Mouse (Mus musculus): ENCODE measurements at regions not wholly inside any gene's neighbourhood (a gene's known extent, or its start where the extent isn't known, plus 50 kb on each side); places are given as distances from the start of the nearest gene placed in this dataset.
"Not testable (repeated sequence)": the region's sequence is repeated elsewhere in the genome, so short reads cannot be mapped to it uniquely, and the experiment has no call there.

- DNase-seq = no peak
Observed at GRCm38 (mm10) chr6:61042667-61043523, 118.1 kb downstream of the Mmrn1 start.

- no peak for DNase-seq
Observed at GRCm38 (mm10) chr6:61043524-61044450, 119.0 kb downstream of the Mmrn1 start.

- not testable (repeated sequence) for DNase-seq
Observed at GRCm38 (mm10) chr6:61047667-61048066, 122.9 kb downstream of the Mmrn1 start.

- DNase-seq = peak in 1 of 2 experiments; percentile 24
Observed at GRCm38 (mm10) chr6:61063129-61063528, 117.0 kb upstream of the Ccser1 start.

- no peak for DNase-seq
Observed at GRCm38 (mm10) chr6:61065769-61066168, 114.4 kb upstream of the Ccser1 start.

- DNase-seq = no peak
Observed at GRCm38 (mm10) chr6:61066501-61067282, 113.4 kb upstream of the Ccser1 start.

GRCm38 (mm10) chr6:61067355-61068116 lies 112.6 kb upstream of the Ccser1 start:
- DNase-seq = no peak

- no peak for DNase-seq
Observed at GRCm38 (mm10) chr6:61068117-61068489, 112.0 kb upstream of the Ccser1 start.

- no peak for DNase-seq
Observed at GRCm38 (mm10) chr6:61073267-61073666, 106.9 kb upstream of the Ccser1 start.

GRCm38 (mm10) chr6:61073794-61074193 lies 106.3 kb upstream of the Ccser1 start:
- no peak for DNase-seq

- no peak for DNase-seq
Observed at GRCm38 (mm10) chr6:61074700-61075099, 105.4 kb upstream of the Ccser1 start.

GRCm38 (mm10) chr6:61078559-61078958 lies 101.6 kb upstream of the Ccser1 start:
- no peak for DNase-seq

GRCm38 (mm10) chr6:61080661-61081060 lies 99.5 kb upstream of the Ccser1 start:
- no peak for DNase-seq

GRCm38 (mm10) chr6:61083346-61083745 lies 96.8 kb upstream of the Ccser1 start:
- no peak for DNase-seq

GRCm38 (mm10) chr6:61099348-61099981 lies 80.7 kb upstream of the Ccser1 start:
- DNase-seq = no peak

GRCm38 (mm10) chr6:61099982-61100365 lies 80.2 kb upstream of the Ccser1 start:
- peak; percentile 43 to 44 for DNase-seq

GRCm38 (mm10) chr6:61101972-61102371 lies 78.2 kb upstream of the Ccser1 start:
- DNase-seq = no peak

- no peak for DNase-seq
Observed at GRCm38 (mm10) chr6:61103459-61104234, 76.5 kb upstream of the Ccser1 start.

- no peak for DNase-seq
Observed at GRCm38 (mm10) chr6:61115250-61115649, 64.9 kb upstream of the Ccser1 start.

GRCm38 (mm10) chr6:61119590-61119989 lies 60.5 kb upstream of the Ccser1 start:
- DNase-seq = no peak

GRCm38 (mm10) chr6:61125431-61125830 lies 54.7 kb upstream of the Ccser1 start:
- DNase-seq = no peak

All from kidney, adult 8-10 months (tissue).